Mouse (Mus musculus): ENCODE data around the gene Ch25h. TPM values are rescaled to one million over a fixed set of nuclear protein-coding genes. Genes with fewer than 3 reads are reported as not detected.

Ch25h gene
- polyA plus RNA-seq, 1 experiment from 2014 or later: 3.7 TPM

GRCm38 (mm10) chr19:34517812-34518594 lies 43.0 kb upstream of the Ch25h start:
- Histone ChIP-seq H3K9me3 (replicated peaks; ENCODE audit: control insufficient read depth, low read length) (no peaks in the 10 kb centered on the region), H3K4me3 (ENCODE audit: low read depth, low read length) (no peak overlapping the region), H3K27me3 (ENCODE audit: control insufficient read depth, insufficient read depth, low read length) (no peaks in the 10 kb centered on the region), H3K9ac (ENCODE audit: low read depth, low read length) (no peak overlapping the region), H3K4me1 (ENCODE audit: control insufficient read depth, insufficient read depth, low read length) (no peaks in the 10 kb centered on the region), H3K36me3 (ENCODE audit: control insufficient read depth, insufficient read depth, low read length) (no peaks in the 10 kb centered on the region), H3K27ac (ENCODE audit: low read depth, low read length) (no peak overlapping the region), H3K4me2 (no peak overlapping the region)
- 79% methylated on average over 13 of the region's 13 CpGs for WGBS (ENCODE audit: insufficient replicate concordance)
- ATAC-seq (replicated peaks; ENCODE audit: insufficient number of reproducible peaks, low FRiP score, low TSS enrichment): no peak

- Histone ChIP-seq H3K27ac (ENCODE audit: low read depth, low read length) (no peak overlapping the region), H3K9ac (ENCODE audit: low read depth, low read length) (no peak overlapping the region), H3K4me3 (ENCODE audit: low read depth, low read length) (no peak overlapping the region), H3K36me3 (ENCODE audit: control insufficient read depth, insufficient read depth, low read length) (no peaks in the 10 kb centered on the region), H3K27me3 (ENCODE audit: control insufficient read depth, insufficient read depth, low read length) (no peaks in the 10 kb centered on the region), H3K4me2 (no peak overlapping the region), H3K4me1 (ENCODE audit: control insufficient read depth, insufficient read depth, low read length) (no peaks in the 10 kb centered on the region), H3K9me3 (replicated peaks; ENCODE audit: control insufficient read depth, low read length) (no peaks in the 10 kb centered on the region)
- 91% methylated on average over 3 of the region's 3 CpGs for WGBS (ENCODE audit: insufficient replicate concordance)
- no peak for ATAC-seq (replicated peaks; ENCODE audit: insufficient number of reproducible peaks, low FRiP score, low TSS enrichment)
Measured at GRCm38 (mm10) chr19:34517197-34517596, 42.2 kb upstream of the Ch25h start.

- WGBS (ENCODE audit: insufficient replicate concordance): 78% methylated on average over 2 of the region's 2 CpGs
- no peak overlapping the region for H3K9ac ChIP-seq (ENCODE audit: low read depth, low read length)
- no peaks in the 10 kb centered on the region for H3K9me3 ChIP-seq (replicated peaks; ENCODE audit: control insufficient read depth, low read length)
- ATAC-seq (replicated peaks; ENCODE audit: insufficient number of reproducible peaks, low FRiP score, low TSS enrichment): no peak
- H3K27me3 ChIP-seq (ENCODE audit: control insufficient read depth, insufficient read depth, low read length): no peaks in the 10 kb centered on the region
- H3K4me3 ChIP-seq (ENCODE audit: low read depth, low read length): no peak overlapping the region
- no peaks in the 10 kb centered on the region for H3K36me3 ChIP-seq (ENCODE audit: control insufficient read depth, insufficient read depth, low read length)
- H3K4me2 ChIP-seq: no peak overlapping the region
- H3K4me1 ChIP-seq (ENCODE audit: control insufficient read depth, insufficient read depth, low read length): no peaks in the 10 kb centered on the region
- no peak overlapping the region for H3K27ac ChIP-seq (ENCODE audit: low read depth, low read length)
Measured at GRCm38 (mm10) chr19:34516346-34516745, 41.4 kb upstream of the Ch25h start.

GRCm38 (mm10) chr19:34515681-34516080 lies 40.7 kb upstream of the Ch25h start:
- no peaks in the 10 kb centered on the region for H3K27me3 ChIP-seq (ENCODE audit: control insufficient read depth, insufficient read depth, low read length)
- no peaks in the 10 kb centered on the region for H3K9me3 ChIP-seq (replicated peaks; ENCODE audit: control insufficient read depth, low read length)
- H3K4me2 ChIP-seq: no peak overlapping the region
- WGBS (ENCODE audit: insufficient replicate concordance): 72% methylated on average over 3 of the region's 3 CpGs
- ATAC-seq (replicated peaks; ENCODE audit: insufficient number of reproducible peaks, low FRiP score, low TSS enrichment): no peak
- no peaks in the 10 kb centered on the region for H3K36me3 ChIP-seq (ENCODE audit: control insufficient read depth, insufficient read depth, low read length)
- H3K4me3 ChIP-seq (ENCODE audit: low read depth, low read length): no peak overlapping the region
- no peaks in the 10 kb centered on the region for H3K4me1 ChIP-seq (ENCODE audit: control insufficient read depth, insufficient read depth, low read length)
- no peak overlapping the region for H3K27ac ChIP-seq (ENCODE audit: low read depth, low read length)
- no peak overlapping the region for H3K9ac ChIP-seq (ENCODE audit: low read depth, low read length)

- no peaks in the 10 kb centered on the region for H3K4me1 ChIP-seq (ENCODE audit: control insufficient read depth, insufficient read depth, low read length)
- no peak overlapping the region for H3K9ac ChIP-seq (ENCODE audit: low read depth, low read length)
- no peak overlapping the region for H3K27ac ChIP-seq (ENCODE audit: low read depth, low read length)
- WGBS (ENCODE audit: insufficient replicate concordance): 62% methylated on average over 8 of the region's 8 CpGs
- no peaks in the 10 kb centered on the region for H3K27me3 ChIP-seq (ENCODE audit: control insufficient read depth, insufficient read depth, low read length)
- H3K36me3 ChIP-seq (ENCODE audit: control insufficient read depth, insufficient read depth, low read length): 0 out of 2 replicates have a peak, but pooled peaks cover 3% of the 10 kb centered on the region
- ATAC-seq (replicated peaks; ENCODE audit: insufficient number of reproducible peaks, low FRiP score, low TSS enrichment): no peak
- H3K4me3 ChIP-seq (ENCODE audit: low read depth, low read length): no peak overlapping the region
- no peak overlapping the region for H3K4me2 ChIP-seq
- H3K9me3 ChIP-seq (replicated peaks; ENCODE audit: control insufficient read depth, low read length): no peaks in the 10 kb centered on the region
Measured at GRCm38 (mm10) chr19:34511528-34511927, 36.6 kb upstream of the Ch25h start.

- Histone ChIP-seq H3K9ac (ENCODE audit: low read depth, low read length) (no peak overlapping the region), H3K9me3 (replicated peaks; ENCODE audit: control insufficient read depth, low read length) (no peaks in the 10 kb centered on the region), H3K4me3 (ENCODE audit: low read depth, low read length) (no peak overlapping the region), H3K36me3 (ENCODE audit: control insufficient read depth, insufficient read depth, low read length) (0 out of 2 replicates have a peak, but pooled peaks cover 3% of the 10 kb centered on the region), H3K27me3 (ENCODE audit: control insufficient read depth, insufficient read depth, low read length) (no peaks in the 10 kb centered on the region), H3K4me1 (ENCODE audit: control insufficient read depth, insufficient read depth, low read length) (no peaks in the 10 kb centered on the region), H3K4me2 (no peak overlapping the region), H3K27ac (ENCODE audit: low read depth, low read length) (no peak overlapping the region)
- ATAC-seq (replicated peaks; ENCODE audit: insufficient number of reproducible peaks, low FRiP score, low TSS enrichment): no peak
- 81% methylated on average over 5 of the region's 5 CpGs for WGBS (ENCODE audit: insufficient replicate concordance)
Measured at GRCm38 (mm10) chr19:34510717-34511116, 35.8 kb upstream of the Ch25h start.

GRCm38 (mm10) chr19:34505161-34505721 lies 30.3 kb upstream of the Ch25h start:
- no peak for ATAC-seq (replicated peaks; ENCODE audit: insufficient number of reproducible peaks, low FRiP score, low TSS enrichment)
- H3K4me2 ChIP-seq: no peak overlapping the region
- no peak overlapping the region for H3K4me3 ChIP-seq (ENCODE audit: low read depth, low read length)
- no peak overlapping the region for H3K27ac ChIP-seq (ENCODE audit: low read depth, low read length)
- H3K4me1 ChIP-seq (ENCODE audit: control insufficient read depth, insufficient read depth, low read length): no peaks in the 10 kb centered on the region
- H3K27me3 ChIP-seq (ENCODE audit: control insufficient read depth, insufficient read depth, low read length): no peaks in the 10 kb centered on the region
- H3K9ac ChIP-seq (ENCODE audit: low read depth, low read length): no peak overlapping the region
- H3K9me3 ChIP-seq (replicated peaks; ENCODE audit: control insufficient read depth, low read length): no peaks in the 10 kb centered on the region
- H3K36me3 ChIP-seq (ENCODE audit: control insufficient read depth, insufficient read depth, low read length): 0 out of 2 replicates have a peak, but pooled peaks cover 3% of the 10 kb centered on the region
- WGBS (ENCODE audit: insufficient replicate concordance): 80% methylated on average over 12 of the region's 12 CpGs

GRCm38 (mm10) chr19:34500763-34501162 lies 25.8 kb upstream of the Ch25h start:
- Histone ChIP-seq H3K36me3 (ENCODE audit: control insufficient read depth, insufficient read depth, low read length) (no peaks in the 10 kb centered on the region), H3K4me2 (no peak overlapping the region), H3K9me3 (replicated peaks; ENCODE audit: control insufficient read depth, low read length) (no peaks in the 10 kb centered on the region), H3K4me3 (ENCODE audit: low read depth, low read length) (no peak overlapping the region), H3K4me1 (ENCODE audit: control insufficient read depth, insufficient read depth, low read length) (peaks cover 3% of the 10 kb centered on the region), H3K27ac (ENCODE audit: low read depth, low read length) (no peak overlapping the region), H3K27me3 (ENCODE audit: control insufficient read depth, insufficient read depth, low read length) (no peaks in the 10 kb centered on the region), H3K9ac (ENCODE audit: low read depth, low read length) (no peak overlapping the region)
- no peak; the same call in 1 of the 2 replicates for ATAC-seq (replicated peaks; ENCODE audit: insufficient number of reproducible peaks, low FRiP score, low TSS enrichment)
- WGBS (ENCODE audit: insufficient replicate concordance): 43% methylated on average over 4 of the region's 4 CpGs

- WGBS (ENCODE audit: insufficient replicate concordance): 67% methylated on average over 1 of the region's 1 CpGs
- no peak overlapping the region for H3K4me3 ChIP-seq (ENCODE audit: low read depth, low read length)
- H3K4me1 ChIP-seq (ENCODE audit: control insufficient read depth, insufficient read depth, low read length): peaks cover 3% of the 10 kb centered on the region
Measured at GRCm38 (mm10) chr19:34496353-34496752, 21.4 kb upstream of the Ch25h start.

More at GRCm38 (mm10) chr19:34496353-34496752, 21.4 kb upstream of the Ch25h start:
- no peak for ATAC-seq (replicated peaks; ENCODE audit: insufficient number of reproducible peaks, low FRiP score, low TSS enrichment)
- Histone ChIP-seq H3K27ac (ENCODE audit: low read depth, low read length) (no peak overlapping the region), H3K36me3 (ENCODE audit: control insufficient read depth, insufficient read depth, low read length) (no peaks in the 10 kb centered on the region), H3K4me2 (no peak overlapping the region), H3K9me3 (replicated peaks; ENCODE audit: control insufficient read depth, low read length) (no peaks in the 10 kb centered on the region), H3K9ac (ENCODE audit: low read depth, low read length) (no peak overlapping the region), H3K27me3 (ENCODE audit: control insufficient read depth, insufficient read depth, low read length) (no peaks in the 10 kb centered on the region)

All from heart, embryonic 11.5 days (tissue).